Mouse (Mus musculus) kidney, embryonic 15.5 days (tissue): ENCODE results near the gene Syne4. TPM values are rescaled to one million over a fixed set of nuclear protein-coding genes. Genes with fewer than 3 reads are reported as not detected.

Experiments used
- ATAC-seq: fragments of 200-750 bp; cut with Nextera tagmentation; replicated peaks from 2 replicates; pipeline ENCODE4 v1.8.0; 2017; ENCODE audit warnings: moderate TSS enrichment; ENCODE audit not compliant: low FRiP score
- H3K27ac ChIP-seq: fragments of 300-500 bp; sonication (generic); 2 replicates; pipeline ENCODE4 v1.5.1; 2015; ENCODE audit warnings: mild to moderate bottlenecking, inconsistent platforms
- H3K27me3 ChIP-seq: fragments of 300-500 bp; sonication (generic); 2 replicates; pipeline ENCODE4 v1.6.1; 2015; ENCODE audit warnings: inconsistent platforms
- H3K36me3 ChIP-seq: fragments of 300-500 bp; sonication (generic); 2 replicates; pipeline ENCODE4 v1.6.1; 2015; ENCODE audit warnings: inconsistent platforms
- H3K4me1 ChIP-seq: fragments of 300-500 bp; sonication (generic); 2 replicates; pipeline ENCODE4 v1.6.1; 2015; ENCODE audit warnings: inconsistent platforms
- H3K4me2 ChIP-seq: fragments of 300-500 bp; sonication (generic); 2 replicates; pipeline ENCODE4 v1.6.1; 2015; ENCODE audit warnings: moderate library complexity, mild to moderate bottlenecking, inconsistent platforms
- H3K4me3 ChIP-seq: fragments of 300-500 bp; sonication (generic); replicated peaks from 2 replicates; pipeline ENCODE4 v1.5.1; 2015; ENCODE audit warnings: mild to moderate bottlenecking, inconsistent platforms
- H3K9ac ChIP-seq: fragments of 300-500 bp; sonication (generic); 2 replicates; pipeline ENCODE4 v1.6.1; 2015; ENCODE audit warnings: mild to moderate bottlenecking, inconsistent platforms
- H3K9me3 ChIP-seq: fragments of 300-500 bp; sonication (generic); replicated peaks from 2 replicates; pipeline ENCODE4 v1.6.1; 2016; ENCODE audit warnings: inconsistent platforms
- WGBS: fragments of 180-500 bp; shearing (Covaris S2); methylation state at CpG from one replicate; pipeline ENCODE4 v1.1.7; 2015; ENCODE audit warnings: mixed read lengths; 5-methylcytosine and 5-hydroxymethylcytosine counted together
- polyA plus RNA-seq: library from polyadenylated mRNA; unstranded; fragments of >200 nt; fragmentation: Nextera tagmentation; extraction: Ambion mirVana; gene quantifications from 2 replicates; pipeline ENCODE4 v1.2.1, GENCODE M21; 2015

Gene Syne4
- polyA plus RNA-seq, result 88.2 and 97.7 TPM in 2 replicates

DNA sequence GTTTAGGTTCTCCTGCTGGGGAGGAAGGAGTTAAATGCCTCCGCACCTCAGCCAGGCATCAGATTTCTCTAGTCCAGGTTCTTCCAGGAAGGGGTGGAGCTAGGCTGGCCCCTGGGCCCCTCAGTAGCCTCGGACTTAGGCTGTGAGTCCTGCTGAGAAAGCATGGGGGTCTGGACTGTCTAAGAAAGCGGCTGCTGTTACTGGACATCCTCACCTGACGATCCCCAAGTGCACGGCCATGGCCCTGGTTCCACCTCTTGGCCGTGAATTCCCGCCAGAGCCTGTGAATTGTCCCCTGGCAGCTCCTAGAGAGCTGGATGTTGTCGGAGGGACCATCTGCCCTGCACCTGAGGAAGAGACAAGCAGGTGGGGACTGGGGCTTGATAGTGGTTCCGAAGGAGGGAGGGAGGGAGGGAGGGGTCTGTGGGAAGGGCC lies at the start of gene Syne4:
TSS of gene Syne4 (plus strand) at position 87 of the 435 bp plus-strand sequence.
- Histone ChIP-seq H3K4me1 (peaks cover 46% of the 10 kb centered on the region), H3K4me2 (peak within 1 kb of the TSS; percentile 66), H3K27ac (peak within 1 kb of the TSS; percentile 88), H3K36me3 (peaks cover 45% of the 10 kb centered on the region), H3K27me3 (no peaks in the 10 kb centered on the region), H3K9ac (peak within 1 kb of the TSS; percentile 54), H3K4me3 (peak within 1 kb of the TSS; percentile 54), H3K9me3 (no peaks in the 10 kb centered on the region)
- peak; percentile 84 for ATAC-seq
- under 1% methylated on average over 9 of the region's 9 CpGs for WGBS

GRCm38 (mm10) chr7:30265041-30265440 lies 49.6 kb upstream of the Syne4 start:
- H3K4me2 ChIP-seq, result no peak overlapping the region
- 85% methylated on average over 2 of the region's 2 CpGs for WGBS
- no peak overlapping the region for H3K4me3 ChIP-seq
- peaks cover 41% of the 10 kb centered on the region for H3K36me3 ChIP-seq
- ATAC-seq, result no peak
- no peak overlapping the region for H3K27ac ChIP-seq
- no peaks in the 10 kb centered on the region for H3K27me3 ChIP-seq
- no peaks in the 10 kb centered on the region for H3K9me3 ChIP-seq
- H3K4me1 ChIP-seq, result no peaks in the 10 kb centered on the region
- no peak overlapping the region for H3K9ac ChIP-seq

- peaks cover 45% of the 10 kb centered on the region for H3K36me3 ChIP-seq
- no peaks in the 10 kb centered on the region for H3K4me1 ChIP-seq
- H3K9ac ChIP-seq, result no peak overlapping the region
- H3K4me2 ChIP-seq, result no peak overlapping the region
- no peak overlapping the region for H3K27ac ChIP-seq
- no peak for ATAC-seq
- H3K4me3 ChIP-seq, result no peak overlapping the region
- WGBS, result 89% methylated on average over 5 of the region's 5 CpGs
- no peaks in the 10 kb centered on the region for H3K27me3 ChIP-seq
- no peaks in the 10 kb centered on the region for H3K9me3 ChIP-seq
These were observed 49.1 kb upstream of the Syne4 start for GRCm38 (mm10) chr7:30265531-30265930.

GRCm38 (mm10) chr7:30265935-30266334 lies 48.7 kb upstream of the Syne4 start:
- no peak overlapping the region for H3K4me3 ChIP-seq
- no peaks in the 10 kb centered on the region for H3K4me1 ChIP-seq
- no peaks in the 10 kb centered on the region for H3K9me3 ChIP-seq
- no peaks in the 10 kb centered on the region for H3K27me3 ChIP-seq
- peaks cover 44% of the 10 kb centered on the region for H3K36me3 ChIP-seq
- H3K27ac ChIP-seq, result no peak overlapping the region
- 91% methylated on average over 7 of the region's 7 CpGs for WGBS
- H3K9ac ChIP-seq, result no peak overlapping the region
- no peak overlapping the region for H3K4me2 ChIP-seq
- no peak for ATAC-seq

GRCm38 (mm10) chr7:30266780-30267179 lies 47.8 kb upstream of the Syne4 start:
- Histone ChIP-seq H3K36me3 (peaks cover 42% of the 10 kb centered on the region), H3K9ac (no peak overlapping the region), H3K4me1 (no peaks in the 10 kb centered on the region), H3K27me3 (no peaks in the 10 kb centered on the region), H3K27ac (no peak overlapping the region), H3K4me2 (no peak overlapping the region), H3K9me3 (no peaks in the 10 kb centered on the region), H3K4me3 (no peak overlapping the region)
- 89% methylated on average over 3 of the region's 3 CpGs for WGBS
- no peak for ATAC-seq

GRCm38 (mm10) chr7:30269641-30270040 lies 45.0 kb upstream of the Syne4 start:
- ATAC-seq, result no peak
- Histone ChIP-seq H3K27ac (no peak overlapping the region), H3K9ac (no peak overlapping the region), H3K27me3 (no peaks in the 10 kb centered on the region), H3K4me1 (no peaks in the 10 kb centered on the region), H3K9me3 (no peaks in the 10 kb centered on the region), H3K36me3 (peaks cover 36% of the 10 kb centered on the region), H3K4me2 (no peak overlapping the region), H3K4me3 (no peak overlapping the region)
- WGBS, result 88% methylated on average over 4 of the region's 4 CpGs

DNA sequence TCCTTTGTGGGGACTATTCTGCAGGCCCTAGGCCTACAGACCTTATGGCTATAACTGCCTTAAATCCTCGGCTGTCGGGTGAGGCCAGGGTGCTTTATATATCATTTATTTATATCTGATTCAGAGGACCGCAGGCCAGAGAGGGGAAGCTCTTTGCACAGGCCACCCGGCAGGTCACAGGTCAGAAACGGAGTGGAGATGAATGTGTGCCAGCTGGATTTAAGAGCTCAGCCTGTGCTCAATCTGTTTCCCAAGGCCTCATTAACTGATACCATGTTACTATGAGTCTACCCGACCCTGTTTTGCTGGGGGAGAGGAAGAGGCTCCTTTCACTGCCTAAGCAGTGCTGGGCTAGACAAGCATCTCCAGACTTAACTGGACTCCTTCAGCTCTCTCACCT lies 40.2 kb upstream of the Syne4 start:
- no peak overlapping the region for H3K27ac ChIP-seq
- ATAC-seq, result no peak
- no peak overlapping the region for H3K4me2 ChIP-seq
- peaks cover 17% of the 10 kb centered on the region; the same call in 1 of the 2 replicates for H3K36me3 ChIP-seq
- 58% methylated on average over 6 of the region's 6 CpGs for WGBS
- H3K4me1 ChIP-seq, result peaks cover 7% of the 10 kb centered on the region
- H3K9ac ChIP-seq, result no peak overlapping the region
- no peak overlapping the region for H3K4me3 ChIP-seq
- no peaks in the 10 kb centered on the region for H3K27me3 ChIP-seq
- no peaks in the 10 kb centered on the region for H3K9me3 ChIP-seq

GRCm38 (mm10) chr7:30278911-30279310 lies 35.7 kb upstream of the Syne4 start:
- no peak for ATAC-seq
- H3K36me3 ChIP-seq, result no peaks in the 10 kb centered on the region; the same call in 1 of the 2 replicates
- peaks cover 19% of the 10 kb centered on the region for H3K4me1 ChIP-seq
- peak overlapping the region; percentile 85; the same call in 1 of the 2 replicates for H3K4me2 ChIP-seq
- no peaks in the 10 kb centered on the region for H3K27me3 ChIP-seq
- no peak overlapping the region for H3K27ac ChIP-seq
- 38% methylated on average over 2 of the region's 2 CpGs for WGBS
- H3K9ac ChIP-seq, result no peak overlapping the region
- peak overlapping the region; percentile 69; the same call in 1 of the 2 replicates for H3K4me3 ChIP-seq
- no peaks in the 10 kb centered on the region for H3K9me3 ChIP-seq

DNA sequence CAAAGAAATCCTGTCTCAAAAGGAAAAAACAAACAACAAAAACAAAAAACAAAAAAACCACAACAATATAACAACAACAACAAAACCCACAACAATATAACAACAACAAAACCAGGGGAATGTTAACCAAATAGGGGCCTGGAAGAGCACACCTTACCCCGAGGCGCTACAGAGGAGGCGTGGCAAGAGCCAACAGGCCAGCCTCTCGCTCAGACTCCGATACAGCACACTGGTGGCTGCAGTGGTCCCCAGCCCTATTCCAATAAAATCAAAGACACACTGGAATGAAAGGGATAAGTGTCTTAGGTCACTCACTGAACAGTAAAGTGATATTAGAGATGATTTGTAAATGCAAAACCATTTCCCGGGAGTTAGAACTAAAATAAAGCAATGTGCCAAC lies 35.1 kb upstream of the Syne4 start:
- H3K9me3 ChIP-seq, result no peaks in the 10 kb centered on the region
- no peaks in the 10 kb centered on the region; the same call in 1 of the 2 replicates for H3K36me3 ChIP-seq
- H3K4me3 ChIP-seq, result peak overlapping the region; percentile 69
- H3K27me3 ChIP-seq, result no peaks in the 10 kb centered on the region
- peak overlapping the region; percentile 85 for H3K4me2 ChIP-seq
- H3K4me1 ChIP-seq, result peaks cover 19% of the 10 kb centered on the region
- peak overlapping the region; percentile 49 for H3K9ac ChIP-seq
- 0% methylated on average over 6 of the region's 6 CpGs for WGBS
- ATAC-seq, result no peak; the same call in 1 of the 2 replicates
- peak overlapping the region; percentile 99 for H3K27ac ChIP-seq

- peak within 1 kb of the TSS; percentile 99 for H3K27ac ChIP-seq
- WGBS, result under 1% methylated on average over 49 of the region's 49 CpGs
- peak; percentile 97 for ATAC-seq
- no peaks in the 10 kb centered on the region; the same call in 1 of the 2 replicates for H3K36me3 ChIP-seq
- peak within 1 kb of the TSS; percentile 85 for H3K4me2 ChIP-seq
- H3K27me3 ChIP-seq, result no peaks in the 10 kb centered on the region
- no peaks in the 10 kb centered on the region for H3K9me3 ChIP-seq
- peaks cover 19% of the 10 kb centered on the region for H3K4me1 ChIP-seq
- H3K4me3 ChIP-seq, result peak within 1 kb of the TSS; percentile 69
- H3K9ac ChIP-seq, result peak within 1 kb of the TSS; percentile 49
These were observed 34.5 kb upstream of the Syne4 start, which contains the start of the genes Thap8 and Wdr62 for GRCm38 (mm10) chr7:30279951-30280669. Thap8 (plus strand) TSS chr7:30280094. Wdr62 (minus strand) TSS chr7:30280419.

DNA sequence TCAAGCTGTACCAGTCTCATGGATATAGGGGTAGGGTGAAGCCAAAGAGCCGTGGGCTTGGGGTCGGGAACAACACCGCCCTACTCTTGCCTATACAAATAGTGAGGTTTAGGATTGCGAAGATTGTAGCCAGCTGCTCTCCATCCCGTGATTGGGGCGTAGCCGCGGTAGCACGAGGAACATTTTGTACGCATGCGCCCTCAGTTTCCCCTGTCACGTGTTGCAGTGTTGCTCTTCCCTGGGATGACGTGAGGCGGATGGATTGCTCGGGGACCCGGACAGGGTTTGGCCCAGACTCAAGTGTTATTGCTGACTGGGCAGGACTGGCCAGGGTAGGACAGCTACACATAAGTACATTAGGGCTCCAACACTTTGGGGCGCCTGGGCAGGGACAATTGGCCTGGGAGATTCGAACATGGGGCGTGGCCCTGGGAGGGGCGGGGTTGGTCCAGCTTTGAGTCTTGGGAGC lies 33.9 kb upstream of the Syne4 start:
- peak overlapping the region; percentile 69 for H3K4me3 ChIP-seq
- H3K4me2 ChIP-seq, result peak overlapping the region; percentile 85
- peak; percentile 88 for ATAC-seq
- no peaks in the 10 kb centered on the region; the same call in 1 of the 2 replicates for H3K36me3 ChIP-seq
- peak overlapping the region; percentile 49 for H3K9ac ChIP-seq
- peaks cover 19% of the 10 kb centered on the region for H3K4me1 ChIP-seq
- H3K27ac ChIP-seq, result peak overlapping the region; percentile 99
- WGBS, result under 1% methylated on average over 20 of the region's 20 CpGs
- no peaks in the 10 kb centered on the region for H3K27me3 ChIP-seq
- no peaks in the 10 kb centered on the region for H3K9me3 ChIP-seq

- no peak overlapping the region for H3K9ac ChIP-seq
- WGBS, result 76% methylated on average over 4 of the region's 4 CpGs
- H3K4me1 ChIP-seq, result peaks cover 19% of the 10 kb centered on the region
- ATAC-seq, result no peak
- H3K36me3 ChIP-seq, result no peaks in the 10 kb centered on the region; the same call in 1 of the 2 replicates
- no peaks in the 10 kb centered on the region for H3K27me3 ChIP-seq
- no peaks in the 10 kb centered on the region for H3K9me3 ChIP-seq
- peak overlapping the region; percentile 85; the same call in 1 of the 2 replicates for H3K4me2 ChIP-seq
- no peak overlapping the region for H3K27ac ChIP-seq
- peak overlapping the region; percentile 69; the same call in 1 of the 2 replicates for H3K4me3 ChIP-seq
These were observed 33.1 kb upstream of the Syne4 start for GRCm38 (mm10) chr7:30281522-30281921.
